Mouse (Mus musculus) ES-E14 (cell line): ENCODE data around the gene Slc38a3.

ENCODE experiments used
- CHD2 ChIP-seq: IDR thresholded peaks from 2 replicates; pipeline ENCODE4 v1.6.1; 2014; ENCODE audit warnings: mild to moderate bottlenecking, low read depth, low read length, inconsistent platforms
- HCFC1 ChIP-seq: IDR thresholded peaks from 2 replicates; pipeline ENCODE4 v1.6.1; 2012; ENCODE audit warnings: low read length, inconsistent platforms, borderline replicate concordance; ENCODE audit not compliant: insufficient read depth
- MAFK ChIP-seq: IDR thresholded peaks from 2 replicates; pipeline ENCODE4 v1.6.1; 2014; ENCODE audit warnings: mild to moderate bottlenecking, low read depth, low read length, inconsistent platforms; ENCODE audit not compliant: insufficient read depth
- ZNF384 ChIP-seq: IDR thresholded peaks from 2 replicates; pipeline ENCODE4 v1.6.1; 2012; ENCODE audit warnings: low read depth, low read length, inconsistent platforms

GRCm38 (mm10) chr9:107617461-107617860, 51.9 kb downstream of the Slc38a3 start:
- no peak for TF ChIP-seq HCFC1
- TF ChIP-seq ZNF384 = no peak
- TF ChIP-seq MAFK = no peak
- TF ChIP-seq CHD2 = no peak
